Mouse (Mus musculus): ENCODE results near the gene Grip1. TPM values are rescaled to one million over a fixed set of nuclear protein-coding genes. Genes with fewer than 3 reads are reported as not detected.

Grip1 gene
- total and polyA plus RNA-seq, 2 experiments from 2014 or later, result 0.38 to 0.67 TPM

GRCm38 (mm10) chr10:119852582-119853135, 399.0 kb downstream of the Grip1 start:
- DNase-seq (ENCODE audit: low spot score) (no peak), ATAC-seq (ENCODE audit: insufficient read depth, low read depth) (no peak)
- no peaks in the 10 kb centered on the region for H3K36me3 ChIP-seq (replicated peaks; ENCODE audit: control insufficient read depth, insufficient read depth, low read length)
- H3K9ac ChIP-seq (replicated peaks; ENCODE audit: low read depth, low read length), result no peak overlapping the region
- no peaks in the 10 kb centered on the region for H3K4me1 ChIP-seq (ENCODE audit: control insufficient read depth, insufficient read depth)
- H3K4me3 ChIP-seq (ENCODE audit: low read depth, low read length), result no peak overlapping the region
- H3K4me2 ChIP-seq (ENCODE audit: low read depth, low read length), result no peak overlapping the region
- no peak for TF ChIP-seq EP300 (IDR thresholded peaks at IDR 0.05; ENCODE audit: low read depth)
- no peak for TF ChIP-seq CTCF (IDR thresholded peaks at IDR 0.05; ENCODE audit: low read depth)
- no peaks in the 10 kb centered on the region for H3K9me3 ChIP-seq (replicated peaks; ENCODE audit: control insufficient read depth, low read length)
- 59% methylated on average over 7 of the region's 7 CpGs for WGBS
- H3K27me3 ChIP-seq (ENCODE audit: control insufficient read depth, insufficient read depth, low read length), result no peaks in the 10 kb centered on the region
- H3K27ac ChIP-seq (ENCODE audit: low read depth), result no peak overlapping the region

GRCm38 (mm10) chr10:119867726-119868125, 414.1 kb downstream of the Grip1 start:
- H3K36me3 ChIP-seq (replicated peaks; ENCODE audit: control insufficient read depth, insufficient read depth, low read length), result no peaks in the 10 kb centered on the region
- ATAC-seq (ENCODE audit: insufficient read depth, low read depth), result no peak
- no peaks in the 10 kb centered on the region for H3K27me3 ChIP-seq (ENCODE audit: control insufficient read depth, insufficient read depth, low read length)
- DNase-seq (ENCODE audit: low spot score), result no peak
- H3K4me1 ChIP-seq (ENCODE audit: control insufficient read depth, insufficient read depth), result no peaks in the 10 kb centered on the region
- H3K4me2 ChIP-seq (ENCODE audit: low read depth, low read length), result no peak overlapping the region
- H3K9me3 ChIP-seq (replicated peaks; ENCODE audit: control insufficient read depth, low read length), result no peaks in the 10 kb centered on the region; the same call in 1 of the 2 replicates
- TF ChIP-seq EP300 (IDR thresholded peaks at IDR 0.05; ENCODE audit: low read depth), result no peak
- TF ChIP-seq CTCF (IDR thresholded peaks at IDR 0.05; ENCODE audit: low read depth), result no peak
- H3K27ac ChIP-seq (ENCODE audit: low read depth), result no peak overlapping the region
- no peak overlapping the region for H3K9ac ChIP-seq (replicated peaks; ENCODE audit: low read depth, low read length)
- 74% methylated on average over 3 of the region's 3 CpGs for WGBS
- H3K4me3 ChIP-seq (ENCODE audit: low read depth, low read length), result no peak overlapping the region

- ATAC-seq (ENCODE audit: insufficient read depth, low read depth) (no peak), DNase-seq (ENCODE audit: low spot score) (no peak)
- H3K27me3 ChIP-seq (ENCODE audit: control insufficient read depth, insufficient read depth, low read length), result no peaks in the 10 kb centered on the region
- TF ChIP-seq EP300 (IDR thresholded peaks at IDR 0.05; ENCODE audit: low read depth) (no peak), CTCF (IDR thresholded peaks at IDR 0.05; ENCODE audit: low read depth) (no peak)
- no peaks in the 10 kb centered on the region for H3K36me3 ChIP-seq (replicated peaks; ENCODE audit: control insufficient read depth, insufficient read depth, low read length)
- H3K4me1 ChIP-seq (ENCODE audit: control insufficient read depth, insufficient read depth), result no peaks in the 10 kb centered on the region
- H3K9ac ChIP-seq (replicated peaks; ENCODE audit: low read depth, low read length), result no peak overlapping the region
- H3K4me3 ChIP-seq (ENCODE audit: low read depth, low read length), result no peak overlapping the region
- no peak overlapping the region for H3K4me2 ChIP-seq (ENCODE audit: low read depth, low read length)
- WGBS, result 63% methylated on average over 11 of the region's 11 CpGs
- no peak overlapping the region for H3K27ac ChIP-seq (ENCODE audit: low read depth)
- H3K9me3 ChIP-seq (replicated peaks; ENCODE audit: control insufficient read depth, low read length), result no peaks in the 10 kb centered on the region; the same call in 1 of the 2 replicates
These were observed 415.5 kb downstream of the Grip1 start for GRCm38 (mm10) chr10:119868995-119869579.

GRCm38 (mm10) chr10:119876721-119877120, 423.1 kb downstream of the Grip1 start:
- H3K36me3 ChIP-seq (replicated peaks; ENCODE audit: control insufficient read depth, insufficient read depth, low read length), result no peaks in the 10 kb centered on the region
- no peak overlapping the region for H3K9ac ChIP-seq (replicated peaks; ENCODE audit: low read depth, low read length)
- TF ChIP-seq CTCF (IDR thresholded peaks at IDR 0.05; ENCODE audit: low read depth), result no peak
- TF ChIP-seq EP300 (IDR thresholded peaks at IDR 0.05; ENCODE audit: low read depth), result no peak
- H3K4me1 ChIP-seq (ENCODE audit: control insufficient read depth, insufficient read depth), result no peaks in the 10 kb centered on the region
- H3K27ac ChIP-seq (ENCODE audit: low read depth), result no peak overlapping the region
- WGBS, result 63% methylated on average over 6 of the region's 6 CpGs
- no peak overlapping the region for H3K4me3 ChIP-seq (ENCODE audit: low read depth, low read length)
- ATAC-seq (ENCODE audit: insufficient read depth, low read depth), result no peak
- DNase-seq (ENCODE audit: low spot score), result no peak
- H3K4me2 ChIP-seq (ENCODE audit: low read depth, low read length), result no peak overlapping the region
- no peaks in the 10 kb centered on the region for H3K27me3 ChIP-seq (ENCODE audit: control insufficient read depth, insufficient read depth, low read length)
- H3K9me3 ChIP-seq (replicated peaks; ENCODE audit: control insufficient read depth, low read length), result no peaks in the 10 kb centered on the region

- Histone ChIP-seq H3K36me3 (replicated peaks; ENCODE audit: control insufficient read depth, insufficient read depth, low read length) (no peaks in the 10 kb centered on the region), H3K4me3 (ENCODE audit: low read depth, low read length) (no peak overlapping the region), H3K27me3 (ENCODE audit: control insufficient read depth, insufficient read depth, low read length) (no peaks in the 10 kb centered on the region), H3K9ac (replicated peaks; ENCODE audit: low read depth, low read length) (no peak overlapping the region), H3K27ac (ENCODE audit: low read depth) (no peak overlapping the region), H3K4me1 (ENCODE audit: control insufficient read depth, insufficient read depth) (no peaks in the 10 kb centered on the region), H3K4me2 (ENCODE audit: low read depth, low read length) (no peak overlapping the region), H3K9me3 (replicated peaks; ENCODE audit: control insufficient read depth, low read length) (no peaks in the 10 kb centered on the region)
- 59% methylated on average over 12 of the region's 12 CpGs for WGBS
- TF ChIP-seq CTCF (IDR thresholded peaks at IDR 0.05; ENCODE audit: low read depth), result no peak
- no peak for TF ChIP-seq EP300 (IDR thresholded peaks at IDR 0.05; ENCODE audit: low read depth)
- DNase-seq (ENCODE audit: low spot score) (no peak), ATAC-seq (ENCODE audit: insufficient read depth, low read depth) (no peak)
These were observed 424.7 kb downstream of the Grip1 start for GRCm38 (mm10) chr10:119878331-119878730.

GRCm38 (mm10) chr10:119884591-119884990, 431.0 kb downstream of the Grip1 start:
- no peak overlapping the region for H3K4me3 ChIP-seq (ENCODE audit: low read depth, low read length)
- H3K4me2 ChIP-seq (ENCODE audit: low read depth, low read length), result no peak overlapping the region
- H3K27me3 ChIP-seq (ENCODE audit: control insufficient read depth, insufficient read depth, low read length), result no peaks in the 10 kb centered on the region
- no peak overlapping the region for H3K27ac ChIP-seq (ENCODE audit: low read depth)
- ATAC-seq (ENCODE audit: insufficient read depth, low read depth) (no peak), DNase-seq (ENCODE audit: low spot score) (no peak)
- 82% methylated on average over 9 of the region's 9 CpGs for WGBS
- no peaks in the 10 kb centered on the region for H3K4me1 ChIP-seq (ENCODE audit: control insufficient read depth, insufficient read depth)
- H3K9me3 ChIP-seq (replicated peaks; ENCODE audit: control insufficient read depth, low read length), result no peaks in the 10 kb centered on the region
- H3K36me3 ChIP-seq (replicated peaks; ENCODE audit: control insufficient read depth, insufficient read depth, low read length), result no peaks in the 10 kb centered on the region
- no peak overlapping the region for H3K9ac ChIP-seq (replicated peaks; ENCODE audit: low read depth, low read length)
- TF ChIP-seq CTCF (IDR thresholded peaks at IDR 0.05; ENCODE audit: low read depth) (no peak), EP300 (IDR thresholded peaks at IDR 0.05; ENCODE audit: low read depth) (no peak)

Measured in heart, postnatal 0 days (tissue).